Mouse (Mus musculus) macrophage (primary cell): ENCODE measurements around the gene A830031A19Rik. TPM values are rescaled to one million over a fixed set of nuclear protein-coding genes. Genes with fewer than 3 reads are reported as not detected.

Source experiments
- H3K27ac ChIP-seq: fragments of 350-480 bp; formaldehyde crosslinking; 2 replicates; pipeline ENCODE4 v1.9.0; 2021
- H3K36me3 ChIP-seq: fragments of 350-480 bp; formaldehyde crosslinking; 2 replicates; pipeline ENCODE4 v1.9.0; 2021; ENCODE audit errors: inconsistent target
- H3K4me3 ChIP-seq: fragments of 350-480 bp; formaldehyde crosslinking; 2 replicates; pipeline ENCODE4 v1.9.0; 2021; ENCODE audit errors: inconsistent target
- H3K79me2 ChIP-seq: fragments of 350-480 bp; formaldehyde crosslinking; 2 replicates; pipeline ENCODE4 v1.9.0; 2021; ENCODE audit errors: inconsistent target
- WGBS: methylation state at CpG from one replicate; pipeline ENCODE4 v1.1.7; 2026; ENCODE audit warnings: inconsistent platforms; ENCODE audit not compliant: missing documents; 5-methylcytosine and 5-hydroxymethylcytosine counted together
- polyA plus RNA-seq: library from polyadenylated mRNA; stranded (reverse); fragments of 250-400 nt; gene quantifications from 3 replicates; pipeline ENCODE4 v1.2.4, GENCODE M21; 2018; ENCODE audit warnings: inconsistent platforms

A830031A19Rik gene
- polyA plus RNA-seq, 1 experiment from 2014 or later = not detected

GRCm38 (mm10) chr11:24101625-24102024, 26.8 kb upstream of the A830031A19Rik start:
- Histone ChIP-seq H3K79me2 (no peaks in the 10 kb centered on the region), H3K27ac (no peak overlapping the region), H3K4me3 (no peak overlapping the region), H3K36me3 (no peaks in the 10 kb centered on the region)
- 97% methylated on average over 3 of the region's 3 CpGs for WGBS

DNA sequence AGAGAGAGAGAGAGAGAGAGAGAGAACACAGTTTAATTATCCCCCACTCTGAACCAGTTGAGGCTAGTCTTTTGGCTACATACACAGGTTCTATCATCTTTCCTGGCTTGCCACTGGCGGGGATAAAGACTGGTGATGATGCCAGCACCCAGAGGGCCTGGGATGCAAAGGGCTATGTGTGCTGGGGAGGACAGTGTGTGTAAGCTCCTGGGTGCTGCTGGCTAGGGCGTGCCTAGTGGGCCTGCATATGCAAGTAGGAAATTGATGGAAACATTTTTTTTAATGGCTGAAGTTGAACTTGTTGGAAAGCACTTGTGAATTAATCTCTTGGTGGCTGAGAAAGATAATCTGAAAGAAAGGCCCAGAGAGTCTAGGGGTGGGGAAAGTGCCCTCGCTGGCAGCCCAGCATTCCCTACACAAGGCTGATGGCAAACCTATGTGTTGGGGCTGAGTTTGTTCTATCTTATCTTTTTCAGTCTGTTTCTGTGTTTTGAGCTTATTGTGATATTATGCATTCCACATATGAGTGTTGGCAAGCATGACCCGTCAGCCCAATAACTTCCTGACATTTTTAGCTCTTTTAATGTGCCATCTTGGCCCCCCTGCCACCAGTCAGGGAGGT, 25.7 kb upstream of the A830031A19Rik start:
- Histone ChIP-seq H3K36me3 (no peaks in the 10 kb centered on the region), H3K4me3 (no peak overlapping the region), H3K27ac (no peak overlapping the region), H3K79me2 (no peaks in the 10 kb centered on the region)
- 96% methylated on average over 4 of the region's 4 CpGs for WGBS

GRCm38 (mm10) chr11:24099886-24100293, 25.0 kb upstream of the A830031A19Rik start:
- Histone ChIP-seq H3K4me3 (no peak overlapping the region), H3K79me2 (no peaks in the 10 kb centered on the region), H3K36me3 (no peaks in the 10 kb centered on the region), H3K27ac (no peak overlapping the region)
- 49% methylated on average over 7 of the region's 7 CpGs for WGBS

GRCm38 (mm10) chr11:24099215-24099614, 24.4 kb upstream of the A830031A19Rik start:
- no peak overlapping the region for H3K4me3 ChIP-seq
- no peak overlapping the region for H3K27ac ChIP-seq
- 35% methylated on average over 10 of the region's 10 CpGs for WGBS
- no peaks in the 10 kb centered on the region for H3K79me2 ChIP-seq
- no peaks in the 10 kb centered on the region for H3K36me3 ChIP-seq

DNA sequence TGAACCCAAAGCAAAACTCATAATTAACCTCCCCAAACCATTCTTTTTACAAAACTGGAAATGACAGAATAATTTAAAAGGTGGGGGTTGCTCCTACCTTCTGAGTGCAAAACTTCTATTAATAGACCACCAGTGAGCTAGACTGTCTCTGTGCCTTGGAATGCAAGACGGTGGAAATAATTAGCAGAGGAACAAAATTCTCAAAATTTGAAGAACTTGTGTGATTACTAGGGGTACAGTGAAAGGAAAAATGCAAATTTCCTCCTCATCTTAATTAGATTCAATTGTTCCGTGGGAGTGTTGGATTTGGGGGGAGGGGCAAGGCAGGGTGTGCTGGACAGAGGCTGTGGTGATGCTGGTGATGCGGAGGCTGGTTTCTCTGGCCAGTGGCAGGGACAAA, 23.8 kb upstream of the A830031A19Rik start:
- WGBS = 56% methylated on average over 3 of the region's 3 CpGs
- H3K36me3 ChIP-seq = no peaks in the 10 kb centered on the region

GRCm38 (mm10) chr11:24098069-24098468, 23.2 kb upstream of the A830031A19Rik start:
- no peaks in the 10 kb centered on the region for H3K36me3 ChIP-seq
- no peaks in the 10 kb centered on the region for H3K79me2 ChIP-seq
- no peak overlapping the region for H3K4me3 ChIP-seq
- no peak overlapping the region for H3K27ac ChIP-seq
- 76% methylated on average over 5 of the region's 5 CpGs for WGBS

More for the DNA sequence above, 23.8 kb upstream of the A830031A19Rik start:
- no peak overlapping the region for H3K27ac ChIP-seq
- no peak overlapping the region for H3K4me3 ChIP-seq
- H3K79me2 ChIP-seq = no peaks in the 10 kb centered on the region

DNA sequence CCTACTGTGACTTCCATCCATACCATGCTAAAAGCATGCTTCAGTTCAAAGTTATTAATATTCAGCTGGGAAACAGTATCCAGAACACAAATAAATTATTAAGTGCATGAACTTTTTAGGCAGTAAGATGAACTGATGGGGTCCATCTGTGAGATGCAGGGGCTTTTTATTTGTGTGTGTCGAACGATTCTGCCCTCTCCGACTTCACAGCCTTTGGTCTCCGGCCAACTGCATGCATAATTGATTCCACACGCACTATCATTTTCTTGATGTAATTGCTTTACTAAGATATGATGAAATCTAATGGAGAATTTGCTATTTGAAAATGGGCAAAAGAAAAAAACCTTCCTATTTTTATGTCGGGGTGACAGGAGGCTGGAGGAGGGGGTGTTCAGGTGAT, 22.2 kb upstream of the A830031A19Rik start:
- no peak overlapping the region for H3K27ac ChIP-seq
- WGBS = 84% methylated on average over 6 of the region's 6 CpGs
- H3K4me3 ChIP-seq = no peak overlapping the region
- no peaks in the 10 kb centered on the region for H3K79me2 ChIP-seq
- no peaks in the 10 kb centered on the region for H3K36me3 ChIP-seq

DNA sequence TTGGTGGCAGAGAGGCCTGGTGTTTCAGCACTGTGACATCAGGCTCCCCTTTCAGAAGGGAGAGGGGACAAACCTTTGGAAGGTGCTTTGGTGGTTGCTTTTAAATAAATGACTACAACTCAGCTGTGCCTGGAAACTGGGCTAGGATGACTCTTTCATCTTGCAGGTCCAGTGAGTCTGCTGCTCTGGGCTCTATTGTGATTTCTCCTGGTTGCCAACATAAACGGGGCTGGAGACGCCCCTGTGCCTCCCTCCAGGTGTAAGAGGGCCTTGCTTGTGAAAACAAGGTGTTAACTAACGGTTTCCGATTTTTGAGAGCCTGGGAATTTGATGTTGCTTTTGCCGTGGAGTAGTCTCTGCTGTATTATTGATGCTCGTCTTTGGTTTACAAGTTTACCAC, 21.6 kb upstream of the A830031A19Rik start:
- no peak overlapping the region for H3K4me3 ChIP-seq
- WGBS = 94% methylated on average over 6 of the region's 6 CpGs
- H3K36me3 ChIP-seq = no peaks in the 10 kb centered on the region
- H3K79me2 ChIP-seq = no peaks in the 10 kb centered on the region
- no peak overlapping the region for H3K27ac ChIP-seq

- no peak overlapping the region for H3K4me3 ChIP-seq
- H3K36me3 ChIP-seq = no peaks in the 10 kb centered on the region
- H3K27ac ChIP-seq = no peak overlapping the region
- WGBS = 88% methylated on average over 7 of the region's 7 CpGs
- no peaks in the 10 kb centered on the region for H3K79me2 ChIP-seq
Observed at GRCm38 (mm10) chr11:24095656-24096353, 21.0 kb upstream of the A830031A19Rik start.

DNA sequence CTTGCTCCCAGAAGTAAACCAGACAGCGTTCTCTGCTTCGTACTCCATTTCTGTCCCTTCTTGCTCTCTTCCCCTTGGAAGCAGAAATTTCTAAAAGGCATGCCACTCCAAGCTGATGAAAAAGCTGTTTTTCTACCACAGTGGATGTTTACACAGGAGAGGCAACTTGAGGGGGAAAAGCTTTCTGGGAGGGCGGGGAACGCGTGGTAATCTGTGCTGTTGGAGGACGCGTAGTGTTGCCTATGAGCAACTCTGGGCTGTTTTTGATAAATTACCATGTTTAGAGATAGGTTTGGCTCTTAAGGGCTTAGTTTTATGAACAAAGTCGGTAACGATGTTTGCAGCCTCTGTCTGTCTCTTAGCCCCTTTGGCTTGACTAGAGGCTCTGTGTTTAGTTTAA, 20.4 kb upstream of the A830031A19Rik start:
- no peak overlapping the region for H3K27ac ChIP-seq
- H3K36me3 ChIP-seq = no peaks in the 10 kb centered on the region
- H3K4me3 ChIP-seq = no peak overlapping the region
- H3K79me2 ChIP-seq = no peaks in the 10 kb centered on the region
- 94% methylated on average over 9 of the region's 9 CpGs for WGBS

GRCm38 (mm10) chr11:24094086-24094487, 19.2 kb upstream of the A830031A19Rik start:
- 86% methylated on average over 5 of the region's 5 CpGs for WGBS

GRCm38 (mm10) chr11:24092618-24093017, 17.8 kb upstream of the A830031A19Rik start:
- Histone ChIP-seq H3K27ac (no peak overlapping the region), H3K4me3 (no peak overlapping the region), H3K36me3 (no peaks in the 10 kb centered on the region), H3K79me2 (no peaks in the 10 kb centered on the region)
- WGBS = 78% methylated on average over 3 of the region's 3 CpGs

More at GRCm38 (mm10) chr11:24094086-24094487, 19.2 kb upstream of the A830031A19Rik start:
- Histone ChIP-seq H3K27ac (no peak overlapping the region), H3K36me3 (no peaks in the 10 kb centered on the region), H3K4me3 (no peak overlapping the region), H3K79me2 (no peaks in the 10 kb centered on the region)

GRCm38 (mm10) chr11:24091393-24092080, 16.7 kb upstream of the A830031A19Rik start:
- no peaks in the 10 kb centered on the region for H3K36me3 ChIP-seq
- no peak overlapping the region for H3K4me3 ChIP-seq
- no peak overlapping the region for H3K27ac ChIP-seq
- 96% methylated on average over 15 of the region's 15 CpGs for WGBS
- no peaks in the 10 kb centered on the region for H3K79me2 ChIP-seq

DNA sequence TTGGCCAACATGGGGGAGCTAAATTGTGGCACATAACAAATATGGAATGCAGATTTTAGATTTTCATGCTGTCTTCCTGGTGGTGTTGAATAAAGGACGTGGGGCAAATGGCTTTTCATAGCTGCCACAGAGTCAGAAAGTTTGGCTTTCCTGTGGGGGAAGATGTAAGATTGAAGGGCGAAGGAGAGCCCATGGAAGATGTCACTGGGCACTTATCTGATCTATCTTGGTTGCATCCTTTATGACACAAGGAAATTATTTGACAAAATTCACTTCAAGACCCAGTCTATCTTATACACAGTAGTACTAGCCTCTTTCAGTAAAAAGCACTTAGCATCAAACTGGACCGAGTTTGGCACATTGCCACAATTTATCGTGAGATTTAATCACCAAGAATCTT, 15.6 kb upstream of the A830031A19Rik start:
- WGBS = 93% methylated on average over 4 of the region's 4 CpGs
- H3K79me2 ChIP-seq = no peaks in the 10 kb centered on the region
- H3K4me3 ChIP-seq = no peak overlapping the region
- no peak overlapping the region for H3K27ac ChIP-seq
- H3K36me3 ChIP-seq = no peaks in the 10 kb centered on the region

- H3K36me3 ChIP-seq = no peaks in the 10 kb centered on the region
- WGBS = 25% methylated on average over 4 of the region's 4 CpGs
- no peaks in the 10 kb centered on the region for H3K79me2 ChIP-seq
- no peak overlapping the region for H3K4me3 ChIP-seq
- no peak overlapping the region for H3K27ac ChIP-seq
Observed at GRCm38 (mm10) chr11:24087069-24087468, 12.2 kb upstream of the A830031A19Rik start.
